Mouse (Mus musculus): Measurements from ENCODE around the gene 2310009B15Rik. TPM values are rescaled to one million over a fixed set of nuclear protein-coding genes. Genes with fewer than 3 reads are reported as not detected.

Gene 2310009B15Rik
- polyA plus RNA-seq, 1 experiment from 2014 or later, result 35.4 TPM

Other genes with a start within 250 kb of the 2310009B15Rik start
- 13.1 and 13.8 TPM in 2 replicates for gene Nek7, start 236.7 kb downstream of the 2310009B15Rik start, polyA plus RNA-seq (2015; fragmentation: Nextera tagmentation; extraction: Ambion mirVana)
- 20.5 and 26.4 TPM in 2 replicates for gene Lhx9, start 8.3 kb downstream of the 2310009B15Rik start, polyA plus RNA-seq (2015; fragmentation: Nextera tagmentation; extraction: Ambion mirVana)
- 10.6 and 11.1 TPM in 2 replicates for gene Dennd1b, start 106.6 kb upstream of the 2310009B15Rik start, polyA plus RNA-seq (2015; fragmentation: Nextera tagmentation; extraction: Ambion mirVana)